Mouse (Mus musculus): ENCODE data around the gene Tex2.
"Not testable (repeated sequence)": the region's sequence is repeated elsewhere in the genome, so short reads cannot be mapped to it uniquely, and the experiment has no call there.

Tex2 gene

DNA sequence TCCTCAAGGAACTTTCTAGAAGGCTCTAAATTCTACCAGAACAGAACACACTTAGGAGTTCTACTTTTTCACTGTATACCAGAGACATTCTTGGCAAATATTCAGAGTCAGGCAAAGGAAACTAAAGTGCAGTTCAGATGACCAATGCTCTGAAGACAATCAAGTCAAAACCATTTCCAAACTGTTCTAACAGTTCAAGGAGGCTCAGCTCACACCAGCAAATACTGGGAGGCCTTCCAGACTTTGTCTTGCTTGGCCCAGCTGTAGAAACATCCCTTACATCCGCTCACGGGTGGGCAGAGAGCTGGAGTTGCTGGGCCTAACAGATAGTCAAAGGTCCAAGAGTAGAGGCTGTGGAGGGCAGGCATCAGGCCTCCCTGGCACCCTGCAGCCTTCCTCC, 34.1 kb downstream of the Tex2 start:
- DNase-seq (ENCODE audit: low spot score) = peak; percentile 87

GRCm38 (mm10) chr11:106577624-106578355, 35.4 kb downstream of the Tex2 start:
- DNase-seq (ENCODE audit: low spot score) = not testable (repeated sequence)

DNA sequence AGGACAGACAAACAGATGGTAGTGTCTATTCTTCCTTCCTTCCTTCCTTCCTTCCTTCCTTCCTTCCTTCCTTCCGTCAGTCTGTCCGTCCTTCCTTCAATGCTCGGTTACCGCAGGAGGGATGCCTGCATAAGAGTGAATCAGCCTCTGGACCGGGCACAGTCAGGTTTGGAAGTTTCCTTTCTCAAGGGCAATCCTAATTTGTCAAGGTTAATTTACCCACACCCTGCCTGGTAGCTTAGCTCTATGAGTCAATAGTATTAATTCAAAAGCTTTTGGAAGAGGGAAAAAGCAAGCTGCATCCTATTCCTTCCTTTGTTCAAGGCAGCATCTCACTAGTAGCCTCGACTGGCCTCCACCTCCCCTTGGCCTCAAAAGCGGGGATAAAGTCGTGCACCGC, 38.8 kb downstream of the Tex2 start:
- no peak for DNase-seq (ENCODE audit: low spot score)

DNA sequence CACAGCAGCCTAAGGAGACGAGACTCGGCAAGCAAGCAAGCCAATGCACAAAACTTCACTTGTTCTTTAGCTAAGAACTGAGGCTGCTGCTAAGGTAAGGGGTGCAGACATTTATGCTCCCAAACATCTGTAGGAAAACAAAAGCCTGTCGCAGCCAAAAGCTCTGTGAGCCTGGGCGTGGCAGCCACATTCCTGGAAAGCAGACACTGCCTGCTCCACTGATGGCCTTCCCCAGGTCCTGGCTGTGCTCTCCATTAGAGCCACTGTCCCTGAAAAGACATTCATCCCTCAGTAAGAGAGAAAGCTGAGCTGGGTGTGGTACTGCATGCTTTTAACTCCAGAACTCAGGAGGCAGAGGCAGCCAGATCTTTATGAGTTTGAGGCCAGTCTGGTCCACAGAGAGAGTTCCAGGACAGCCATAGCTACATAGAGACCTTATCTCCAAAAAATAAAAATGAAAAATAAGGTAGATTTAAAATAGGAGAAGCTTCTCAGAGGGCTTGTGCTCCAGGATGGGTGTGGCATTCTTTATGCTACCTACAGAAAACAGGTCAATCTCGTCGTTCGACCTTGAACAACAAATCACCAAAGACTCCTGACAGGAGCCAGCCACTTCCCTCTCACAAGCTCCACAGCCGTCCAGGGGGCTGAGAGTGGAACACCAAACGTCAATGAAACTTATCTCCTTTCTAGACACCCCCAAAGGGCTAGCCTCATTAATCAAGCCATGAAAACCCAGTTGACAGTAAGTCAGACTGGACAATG, 39.6 kb downstream of the Tex2 start:
- no peak for DNase-seq (ENCODE audit: low spot score)

- DNase-seq (ENCODE audit: low spot score) = peak; percentile 74
These were observed 40.3 kb downstream of the Tex2 start for GRCm38 (mm10) chr11:106572958-106573357.

DNA sequence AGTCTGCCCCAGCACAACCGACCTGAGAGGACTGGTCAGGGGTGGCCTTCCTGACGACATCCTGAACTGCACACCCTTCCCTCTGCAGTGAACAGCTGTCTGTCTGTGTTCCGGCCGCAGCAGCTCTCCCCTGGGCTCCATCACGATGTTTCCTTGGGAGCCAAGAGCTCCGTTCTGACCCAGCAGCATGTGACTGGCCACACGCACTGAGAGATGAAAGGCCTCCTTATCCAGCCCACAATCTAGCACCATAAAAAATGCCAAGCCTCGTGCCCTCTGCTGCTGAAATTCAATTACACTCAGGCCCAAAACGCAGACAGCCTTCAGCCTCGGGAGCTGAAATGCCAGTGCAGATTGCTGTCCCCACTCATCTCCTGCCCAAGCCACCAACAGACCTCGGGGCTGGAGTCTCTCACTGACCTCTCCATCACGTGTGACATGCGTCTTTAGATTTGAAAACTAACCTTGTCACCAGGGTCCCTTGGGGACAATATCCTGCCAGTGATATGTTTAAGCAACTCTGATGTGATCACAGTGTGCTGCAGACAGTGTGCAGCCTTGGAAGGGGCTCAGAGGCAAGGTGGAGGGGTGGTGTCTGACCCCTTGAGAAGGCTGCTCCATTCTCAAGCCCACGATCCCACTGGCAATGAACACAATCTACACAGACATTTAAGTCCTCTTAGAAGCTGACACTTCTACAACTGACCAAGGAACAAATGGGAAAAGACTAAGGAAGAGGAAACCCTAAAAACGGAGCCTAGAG, 41.0 kb downstream of the Tex2 start:
- no peak for DNase-seq (ENCODE audit: low spot score)

DNA sequence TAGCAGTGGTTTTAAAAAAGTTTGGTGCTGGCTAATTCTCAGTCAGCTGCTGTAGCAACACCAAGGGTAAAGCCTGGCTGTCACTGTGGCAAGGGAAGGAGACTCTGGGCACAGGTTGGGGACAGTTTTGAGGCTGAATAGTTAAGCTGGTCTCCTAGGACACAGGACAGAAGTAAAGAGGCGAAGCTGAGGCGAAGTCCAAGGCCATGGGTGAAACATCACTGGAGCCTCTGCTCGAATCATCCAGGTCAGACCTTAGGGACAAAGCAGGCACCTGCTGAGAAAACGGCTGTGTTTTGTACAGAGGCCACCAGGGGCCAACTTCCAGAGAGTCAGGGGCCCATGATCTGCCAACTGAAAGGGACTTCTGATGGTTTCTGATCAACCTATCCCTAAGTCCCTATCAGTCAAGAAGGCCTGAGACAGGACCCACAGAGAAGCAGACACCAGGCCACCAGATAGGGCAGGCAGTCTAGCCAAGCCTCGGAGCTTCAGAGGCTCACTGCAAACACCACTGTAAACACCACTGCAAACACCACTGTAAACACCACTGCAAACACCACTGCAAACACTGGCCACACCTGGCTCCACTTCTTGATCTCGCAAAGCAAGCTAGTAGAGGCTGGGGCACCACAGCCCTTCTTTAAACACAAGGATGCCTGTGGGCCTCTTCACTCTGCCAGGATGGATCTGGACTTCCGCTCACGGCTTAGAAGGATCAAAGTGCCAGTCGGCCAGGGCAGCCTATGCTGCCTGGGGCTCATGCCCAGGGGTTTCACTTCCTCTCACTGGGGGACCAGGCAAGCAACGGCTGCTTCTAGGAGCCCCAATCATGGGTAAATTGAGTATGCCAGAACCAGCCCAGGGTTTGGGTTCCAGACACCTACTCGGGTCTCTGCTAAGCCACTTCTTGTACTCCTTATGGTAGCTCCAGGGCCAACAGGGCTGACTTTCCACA, 41.9 kb downstream of the Tex2 start:
- no peak for DNase-seq (ENCODE audit: low spot score)

DNA sequence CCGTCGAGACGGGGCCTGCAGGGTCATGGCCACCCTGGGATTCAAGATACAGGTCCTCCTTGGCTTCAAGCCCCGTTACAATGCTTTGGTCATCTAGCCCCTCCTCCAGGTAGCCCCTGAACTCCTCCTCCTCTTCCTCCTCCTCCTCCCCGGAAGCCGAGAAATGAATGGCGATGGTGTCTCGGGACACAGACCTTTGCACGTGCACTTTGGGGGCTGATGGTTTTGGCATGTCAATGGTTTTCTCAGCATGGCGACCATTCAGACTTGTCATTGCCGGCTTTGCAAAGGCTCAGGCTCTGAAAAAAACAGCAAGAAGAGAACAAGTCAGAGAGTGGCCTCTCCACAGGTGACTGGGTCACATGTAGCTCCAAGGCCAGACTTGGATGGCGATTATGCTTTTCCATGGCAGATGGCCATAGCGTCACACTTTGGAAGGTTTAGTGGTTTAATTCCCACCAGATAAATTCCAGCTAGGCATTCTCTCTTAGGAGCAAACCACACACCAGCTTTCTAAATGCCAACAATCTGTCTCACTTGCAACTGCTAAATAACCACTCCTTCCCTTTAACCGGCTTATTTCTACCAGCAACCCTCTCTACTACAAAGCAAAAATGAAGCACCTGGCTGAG, 44.8 kb downstream of the Tex2 start:
- no peak for DNase-seq (ENCODE audit: low spot score)

GRCm38 (mm10) chr11:106566040-106566785, 47.0 kb downstream of the Tex2 start:
- DNase-seq (ENCODE audit: low spot score) = no peak

GRCm38 (mm10) chr11:106564261-106564660, 49.0 kb downstream of the Tex2 start:
- peak; percentile 49 for DNase-seq (ENCODE audit: low spot score)

- DNase-seq (ENCODE audit: low spot score) = no peak
These were observed 50.5 kb downstream of the Tex2 start for GRCm38 (mm10) chr11:106562707-106563106.

- DNase-seq (ENCODE audit: low spot score) = no peak
These were observed 53.5 kb downstream of the Tex2 start for GRCm38 (mm10) chr11:106559773-106560172.

GRCm38 (mm10) chr11:106558008-106558407, 55.2 kb downstream of the Tex2 start:
- DNase-seq (ENCODE audit: low spot score) = peak; percentile 35

DNA sequence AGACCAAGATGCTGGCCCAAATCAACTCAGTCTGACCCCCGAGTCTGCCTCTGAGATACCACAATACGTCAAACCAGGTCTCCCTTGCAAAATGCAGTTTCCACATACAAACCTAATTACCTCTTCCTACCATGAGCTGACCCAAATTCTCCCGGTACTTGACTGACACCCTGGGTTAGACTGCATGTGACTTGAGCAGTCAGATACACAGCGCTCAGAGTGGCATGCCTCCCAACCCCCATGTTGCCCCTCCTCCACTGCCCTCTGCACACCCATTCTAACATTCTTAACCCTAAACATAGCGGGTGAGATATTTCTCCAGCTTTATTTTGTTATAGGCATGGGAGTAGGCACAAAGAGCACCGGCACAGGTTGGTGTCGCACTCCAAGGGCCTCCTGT, 55.8 kb downstream of the Tex2 start:
- peak; percentile 39 for DNase-seq (ENCODE audit: low spot score)

DNA sequence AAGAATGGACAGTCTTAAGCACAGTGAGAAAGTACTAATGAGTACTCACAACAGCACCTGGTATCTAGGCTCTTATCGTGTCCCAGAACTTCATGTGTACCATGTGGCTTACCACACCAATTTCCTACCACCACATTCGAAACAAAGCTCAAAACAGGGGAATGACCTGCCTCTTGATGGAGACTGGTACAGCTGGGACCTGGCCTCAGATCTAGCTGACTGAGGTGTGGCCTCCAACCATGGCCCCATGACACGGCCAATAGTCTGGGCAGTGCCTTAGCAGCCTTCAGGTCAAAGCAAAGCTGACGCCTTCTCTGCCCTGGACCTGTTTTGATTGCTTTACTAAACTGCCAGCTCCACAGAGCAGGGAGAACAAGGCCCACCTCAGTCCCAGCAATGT, 56.5 kb downstream of the Tex2 start:
- DNase-seq (ENCODE audit: low spot score) = no peak

GRCm38 (mm10) chr11:106555805-106556615, 57.2 kb downstream of the Tex2 start:
- DNase-seq (ENCODE audit: low spot score) = peak; percentile 56

DNA sequence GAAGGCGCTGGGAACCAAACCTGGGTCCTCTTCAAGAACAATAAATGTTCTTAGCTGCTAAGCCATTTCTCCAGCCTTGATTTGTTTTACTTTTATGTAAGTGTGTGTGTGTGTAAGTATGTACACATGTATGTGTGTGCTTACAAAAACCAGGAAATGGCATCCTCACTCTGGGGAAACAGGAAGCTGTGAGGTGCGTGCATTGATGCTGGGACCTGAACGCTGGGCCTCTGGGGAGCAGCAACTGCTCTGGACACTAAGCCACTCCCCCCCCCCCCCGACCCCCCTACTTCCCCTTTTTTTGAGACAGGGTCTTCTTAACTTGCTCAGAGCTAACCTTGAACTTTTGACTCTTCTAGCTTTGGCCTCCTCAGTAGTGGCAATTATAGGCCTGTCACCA, 62.8 kb downstream of the Tex2 start:
- no peak for DNase-seq (ENCODE audit: low spot score)

- no peak for DNase-seq (ENCODE audit: low spot score)
These were observed 67.1 kb downstream of the Tex2 start for GRCm38 (mm10) chr11:106546081-106546480.

DNA sequence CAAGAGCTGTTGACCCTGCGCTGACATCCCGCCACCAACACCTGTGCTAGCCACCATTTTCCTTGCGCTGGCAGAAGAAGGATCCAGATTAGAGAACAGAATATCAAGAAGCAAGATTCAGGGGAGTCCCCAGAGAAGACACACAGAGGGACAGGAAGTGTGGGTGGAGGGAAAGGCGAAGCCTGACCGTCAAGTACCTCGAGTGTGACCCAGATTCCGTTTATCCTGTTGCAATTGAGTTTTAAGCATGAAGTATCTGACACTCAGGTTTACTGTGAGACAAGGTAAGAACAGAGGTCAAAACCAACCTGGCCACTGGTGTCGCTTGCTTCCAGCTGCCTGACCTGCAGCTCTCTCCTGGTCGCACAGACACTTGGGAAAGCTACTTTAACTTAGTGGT, 68.3 kb downstream of the Tex2 start:
- no peak for DNase-seq (ENCODE audit: low spot score)

DNA sequence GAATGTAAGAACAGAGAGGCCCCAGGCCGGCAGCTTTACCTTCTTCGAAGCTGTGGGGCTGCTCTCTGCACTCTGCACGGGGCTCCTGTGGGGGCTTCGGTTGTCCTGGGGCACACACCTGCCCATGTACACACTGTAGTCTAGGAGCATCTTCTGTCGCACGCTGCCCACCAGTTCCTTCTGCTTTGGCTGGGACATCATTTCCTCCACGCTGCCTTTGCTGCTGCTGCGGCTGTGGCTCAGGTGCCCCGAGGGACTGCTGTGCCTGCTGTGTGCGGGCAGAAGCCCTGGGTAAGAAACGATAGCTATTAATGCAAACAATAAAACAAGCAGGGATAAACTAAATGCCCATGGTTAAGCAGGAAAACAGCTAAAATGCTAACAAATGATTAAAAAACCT, 69.1 kb downstream of the Tex2 start:
- DNase-seq (ENCODE audit: low spot score) = no peak

Data from adipocyte (in vitro differentiated cells).